Mouse (Mus musculus) inflammation-experienced regulatory T-cells, adult 6 months (primary cell): Measurements from ENCODE around the gene Mapkap1. TPM values are rescaled to one million over a fixed set of nuclear protein-coding genes. Genes with fewer than 3 reads are reported as not detected.

Source experiments
- ATAC-seq: one replicate; pipeline ENCODE4 v1.8.0; 2017
- polyA plus RNA-seq, 3 experiments: library from polyadenylated mRNA; unstranded; fragments of 100-300 nt; shearing (Covaris generic); gene quantifications; one replicate each; pipeline ENCODE4 v1.2.1; 2017

Mapkap1 gene
- 10 to 100 TPM; 16.3 to 23.3 (median 18.3) TPM for polyA plus RNA-seq

DNA sequence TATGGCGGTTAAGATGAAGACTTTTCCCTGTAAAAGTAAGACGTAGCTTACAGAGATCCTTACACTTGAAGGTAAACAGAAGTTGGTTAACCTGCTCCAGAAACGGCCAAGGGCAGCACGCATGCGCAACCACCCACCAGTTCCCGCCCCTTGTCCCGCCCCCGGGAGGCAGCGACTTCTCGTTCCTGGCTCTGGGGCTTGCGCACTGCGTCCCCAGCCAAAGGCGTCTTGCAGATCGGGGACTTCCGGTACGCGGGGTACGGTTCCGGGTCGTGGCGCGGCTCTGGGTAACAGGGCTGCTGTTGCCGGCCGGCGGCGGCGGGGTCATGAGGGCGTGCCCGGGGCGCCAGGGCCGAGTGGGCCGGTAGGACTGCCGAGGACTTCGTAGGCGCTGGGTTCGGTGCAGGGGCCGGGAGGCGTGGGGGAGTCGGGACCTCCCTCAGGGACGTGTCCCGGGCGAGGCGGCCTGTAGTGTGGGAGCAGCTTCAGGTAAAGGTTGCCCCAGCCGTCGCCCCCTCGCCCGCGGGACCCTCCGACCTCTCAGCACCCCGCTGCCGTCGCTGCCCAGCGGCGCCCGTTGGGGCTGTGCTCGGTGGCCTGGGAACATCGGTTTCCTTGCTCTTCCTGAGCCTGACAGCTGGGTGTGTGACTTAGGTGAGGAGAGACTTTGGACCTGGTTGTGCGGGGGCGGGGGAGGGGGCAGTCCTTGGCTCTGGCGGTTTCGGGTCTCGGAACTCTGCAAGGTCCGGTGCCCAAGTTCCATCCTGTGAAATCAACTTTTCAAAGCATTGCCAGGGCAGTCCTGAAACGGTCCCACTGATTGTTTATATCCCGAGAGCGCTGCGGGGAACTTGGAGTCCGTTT lies at the start of gene Mapkap1:
Gene Mapkap1, plus strand, starts transcription at position 171 of the 864 bp plus-strand sequence.
- peak; percentile 100 for ATAC-seq

- ATAC-seq: no peak
Observed at GRCm38 (mm10) chr2:34363678-34364077, 42.9 kb upstream of the Mapkap1 start.

DNA sequence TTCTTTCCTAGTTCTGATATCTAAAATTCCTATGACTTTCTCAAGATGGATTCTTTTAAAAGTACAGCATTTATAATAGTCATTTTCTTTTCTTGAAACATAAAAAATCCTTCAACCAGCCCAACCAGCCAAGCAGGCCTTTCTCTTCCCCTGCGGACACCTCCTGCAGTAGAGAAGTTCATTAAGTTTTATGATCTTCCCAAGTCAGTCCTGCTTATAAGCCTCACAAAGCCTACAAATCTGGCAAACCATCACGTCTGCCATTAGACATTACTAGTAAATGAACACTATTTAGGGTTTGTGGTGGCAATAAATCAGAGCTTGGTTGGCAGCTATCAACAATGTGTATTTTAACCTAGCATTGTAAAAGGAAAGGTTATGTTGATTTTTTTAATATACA lies 39.5 kb upstream of the Mapkap1 start:
- ATAC-seq: no peak

GRCm38 (mm10) chr2:34368396-34368795 lies 38.2 kb upstream of the Mapkap1 start:
- ATAC-seq: no peak

DNA sequence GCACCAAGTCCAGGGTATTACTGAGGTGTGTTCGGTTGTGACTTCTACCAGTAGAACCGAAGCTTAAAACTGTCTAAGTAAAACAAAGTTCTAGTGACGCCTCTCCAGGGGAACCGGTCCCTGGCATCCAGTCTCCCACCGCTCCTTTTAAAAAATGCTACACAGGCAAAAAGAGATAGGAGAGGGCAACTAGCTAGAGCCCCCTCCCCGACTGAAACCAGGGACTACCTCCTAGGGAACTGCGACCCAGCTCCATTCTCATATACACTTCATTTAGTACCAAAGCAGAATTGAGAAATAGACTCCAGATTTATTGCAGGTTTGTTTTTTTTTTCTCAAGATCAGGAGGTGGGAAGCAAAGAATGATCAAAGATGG lies 36.2 kb upstream of the Mapkap1 start:
- no peak for ATAC-seq

- no peak for ATAC-seq
Observed at GRCm38 (mm10) chr2:34370725-34371440, 35.7 kb upstream of the Mapkap1 start.

DNA sequence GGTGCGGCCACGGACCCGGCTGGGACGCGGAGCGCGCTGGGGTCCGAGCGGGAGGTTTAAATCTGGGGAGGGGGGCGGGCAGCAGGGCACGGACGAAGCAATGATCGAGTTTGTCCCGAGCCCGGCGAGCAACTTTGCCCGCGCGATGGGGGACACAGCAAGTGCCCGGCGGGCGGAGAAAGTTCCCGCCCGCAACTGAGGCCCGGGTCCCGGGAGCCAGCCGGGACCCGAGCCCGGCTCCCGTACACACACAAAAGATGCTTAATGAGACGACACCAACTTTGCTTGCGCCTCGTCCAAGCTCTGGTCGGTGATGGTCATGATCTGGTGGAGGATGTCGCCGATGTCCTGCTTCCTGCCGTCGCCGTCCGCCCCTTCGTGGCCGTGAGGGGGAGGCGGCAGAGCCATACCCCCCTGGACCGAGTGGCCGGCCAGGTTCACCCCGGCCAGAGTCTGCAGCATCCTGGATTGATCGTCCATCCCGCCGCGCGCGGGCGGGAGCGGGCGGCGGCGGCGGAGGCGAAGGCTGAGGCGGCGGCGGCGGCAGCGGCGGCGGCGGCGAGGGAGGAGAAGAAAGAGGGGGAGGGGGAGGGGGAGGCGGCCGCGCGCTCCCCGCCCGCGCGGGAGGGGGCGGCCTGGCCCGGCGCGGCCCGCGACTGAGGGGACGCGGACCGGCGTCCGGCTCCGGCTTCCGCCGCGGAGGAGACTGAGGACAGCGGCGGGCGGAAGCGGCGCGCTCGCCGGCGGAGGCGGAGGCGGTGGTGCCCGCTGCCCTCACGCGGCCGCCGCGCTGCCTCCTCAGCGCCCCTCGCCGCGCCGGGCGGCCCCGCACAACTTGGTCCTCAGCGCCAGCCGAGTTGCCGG lies 34.9 kb upstream of the Mapkap1 start:
- ATAC-seq: peak; percentile 8

GRCm38 (mm10) chr2:34372305-34373301 lies 34.0 kb upstream of the Mapkap1 start, which contains the start of gene Pbx3:
Pbx3 (minus strand) TSS chr2:34373142.
- peak; percentile 79 for ATAC-seq

GRCm38 (mm10) chr2:34373886-34374285 lies 32.7 kb upstream of the Mapkap1 start:
- no peak for ATAC-seq

GRCm38 (mm10) chr2:34374349-34374748 lies 32.2 kb upstream of the Mapkap1 start:
- ATAC-seq: no peak

GRCm38 (mm10) chr2:34378930-34379329 lies 27.6 kb upstream of the Mapkap1 start:
- ATAC-seq: no peak

DNA sequence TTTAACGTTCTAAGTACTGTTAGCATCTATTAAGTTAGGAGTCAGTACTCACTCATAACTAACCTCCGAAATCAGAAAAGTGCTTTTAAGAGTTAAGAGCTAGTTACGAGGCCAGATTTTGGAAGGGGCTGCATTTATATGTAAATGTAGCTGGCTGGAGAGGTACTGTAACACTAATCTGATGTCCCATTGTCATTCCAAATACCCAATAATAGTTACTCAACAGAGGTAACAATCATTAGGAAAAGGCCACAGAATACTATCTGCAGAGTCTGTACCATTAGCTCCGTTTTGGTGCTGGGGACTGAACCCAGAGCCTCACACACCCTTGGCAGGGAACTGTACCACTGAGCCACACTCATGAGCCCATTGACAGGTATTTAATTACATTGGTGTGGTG lies 7.0 kb upstream of the Mapkap1 start:
- no peak for ATAC-seq

DNA sequence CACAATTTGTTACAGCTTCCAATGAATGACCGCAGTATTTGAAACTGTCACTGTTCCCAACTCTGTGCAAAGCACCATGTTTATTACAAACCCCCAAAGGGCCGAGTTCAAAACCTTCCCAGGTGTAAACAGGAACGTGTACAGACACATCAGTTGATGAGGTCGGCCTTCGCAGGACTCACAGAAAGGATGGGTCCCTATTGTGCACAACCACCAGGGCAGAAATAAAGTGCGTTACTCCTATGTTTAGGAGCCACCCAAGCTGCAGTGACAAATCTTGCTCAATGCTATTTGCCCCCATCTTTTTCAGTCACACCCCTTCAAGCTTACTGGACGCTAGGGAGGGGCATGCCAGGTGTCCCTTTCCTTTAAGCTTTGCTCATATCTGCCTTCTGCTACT lies 1.0 kb downstream of the Mapkap1 start:
- no peak for ATAC-seq

- ATAC-seq: no peak
Observed at GRCm38 (mm10) chr2:34408341-34408740, 1.8 kb downstream of the Mapkap1 start.

DNA sequence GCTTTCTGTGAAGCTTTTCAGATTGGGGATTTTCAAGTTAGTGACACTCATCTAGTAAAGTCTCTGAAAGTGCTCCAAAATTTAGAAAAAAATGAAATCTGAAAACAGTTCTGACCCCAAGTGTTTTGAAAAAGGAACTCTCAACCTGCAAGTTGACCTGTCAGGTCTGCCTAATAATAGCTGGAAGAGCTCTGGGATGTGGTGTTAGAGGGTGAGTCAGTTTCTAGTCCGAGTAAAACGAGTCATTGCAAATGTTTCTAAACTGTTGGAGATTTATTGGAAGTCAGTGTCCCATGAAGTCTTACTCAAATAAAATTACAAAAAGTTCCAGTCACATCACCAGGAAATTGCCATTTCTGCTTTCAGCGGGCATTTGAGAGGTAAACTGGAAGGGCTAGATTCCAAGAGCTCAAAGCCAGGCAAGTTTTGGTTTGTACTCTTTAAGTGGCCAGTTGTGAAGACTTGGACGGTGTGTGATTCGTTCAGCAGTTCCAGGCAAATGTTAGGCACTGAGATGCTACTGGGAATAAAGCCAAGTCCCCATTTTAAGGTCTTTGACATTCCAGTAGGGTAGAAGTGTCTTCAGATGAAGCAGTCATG lies 3.3 kb downstream of the Mapkap1 start:
- ATAC-seq: no peak

DNA sequence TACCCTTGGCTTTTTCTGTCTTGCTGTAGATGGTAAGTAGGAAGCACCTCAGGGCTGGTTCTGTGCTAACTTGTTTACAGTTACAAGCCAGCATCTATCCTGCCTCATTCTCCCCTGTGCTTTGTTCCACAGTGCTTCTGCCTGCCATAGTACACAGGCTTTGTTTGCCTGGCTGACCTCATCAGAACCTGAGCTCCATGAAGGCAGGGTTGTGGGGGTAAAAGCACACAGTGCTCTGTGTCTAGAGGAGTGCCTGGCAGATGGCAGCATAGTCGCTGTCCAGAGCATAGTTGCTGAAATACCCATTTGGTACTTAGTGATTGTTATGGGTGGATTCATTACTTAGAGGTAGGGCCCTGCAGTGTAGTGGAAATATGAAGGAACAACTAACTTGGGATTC lies 13.7 kb downstream of the Mapkap1 start:
- ATAC-seq: no peak

DNA sequence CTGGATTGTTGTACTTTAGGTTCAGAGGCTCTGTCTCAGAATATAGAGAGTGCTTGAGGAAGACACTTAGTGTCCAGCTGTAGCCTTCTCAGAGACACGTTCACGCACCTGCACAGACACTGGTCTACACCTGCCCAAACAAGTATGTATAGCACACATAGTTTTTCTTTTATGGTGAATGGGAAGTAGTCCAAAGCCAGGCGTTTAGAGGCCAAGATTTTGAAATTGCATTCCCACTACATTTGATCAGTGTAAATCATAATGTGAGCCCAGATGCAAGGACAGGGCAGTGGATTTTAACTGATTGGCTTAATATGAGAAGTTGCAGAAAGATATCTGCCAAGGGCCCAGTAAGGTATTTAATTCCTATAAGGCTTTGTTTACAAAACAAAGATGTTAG lies 17.6 kb downstream of the Mapkap1 start:
- no peak for ATAC-seq

GRCm38 (mm10) chr2:34425573-34426223 lies 19.1 kb downstream of the Mapkap1 start:
- ATAC-seq: no peak

- ATAC-seq: no peak
Observed at GRCm38 (mm10) chr2:34430663-34431062, 24.1 kb downstream of the Mapkap1 start.

DNA sequence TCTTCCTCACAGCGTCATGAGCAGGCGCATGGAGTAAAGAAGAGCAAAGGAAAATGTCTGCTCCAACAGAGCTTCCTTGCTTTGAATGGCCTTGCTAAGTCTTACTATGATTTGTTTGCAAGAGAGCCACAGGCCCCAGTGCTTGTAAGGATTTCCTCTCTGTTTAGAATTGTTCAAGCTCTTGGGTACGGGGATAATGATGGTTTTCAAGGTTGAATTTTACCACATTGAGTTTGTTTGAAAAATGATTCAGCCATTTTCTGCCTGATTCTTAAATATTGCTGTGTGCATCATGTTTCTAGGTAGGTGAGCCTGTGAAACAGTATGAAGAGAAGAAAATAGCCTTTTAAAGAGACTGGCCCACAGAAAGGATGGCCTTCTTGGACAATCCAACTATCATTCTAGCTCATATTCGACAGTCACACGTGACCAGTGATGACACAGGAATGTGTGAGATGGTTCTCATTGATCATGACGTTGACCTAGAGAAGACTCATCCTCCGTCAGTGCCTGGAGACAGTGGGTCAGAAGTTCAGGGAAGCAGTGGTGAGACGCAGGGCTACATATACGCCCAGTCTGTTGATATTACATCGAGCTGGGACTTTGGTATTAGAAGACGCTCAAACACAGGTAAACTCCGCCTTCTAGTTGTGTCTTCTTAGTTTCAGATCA lies 25.3 kb downstream of the Mapkap1 start:
- no peak for ATAC-seq
